Mouse (Mus musculus): ENCODE measurements around the gene Pcbp4.

DNA sequence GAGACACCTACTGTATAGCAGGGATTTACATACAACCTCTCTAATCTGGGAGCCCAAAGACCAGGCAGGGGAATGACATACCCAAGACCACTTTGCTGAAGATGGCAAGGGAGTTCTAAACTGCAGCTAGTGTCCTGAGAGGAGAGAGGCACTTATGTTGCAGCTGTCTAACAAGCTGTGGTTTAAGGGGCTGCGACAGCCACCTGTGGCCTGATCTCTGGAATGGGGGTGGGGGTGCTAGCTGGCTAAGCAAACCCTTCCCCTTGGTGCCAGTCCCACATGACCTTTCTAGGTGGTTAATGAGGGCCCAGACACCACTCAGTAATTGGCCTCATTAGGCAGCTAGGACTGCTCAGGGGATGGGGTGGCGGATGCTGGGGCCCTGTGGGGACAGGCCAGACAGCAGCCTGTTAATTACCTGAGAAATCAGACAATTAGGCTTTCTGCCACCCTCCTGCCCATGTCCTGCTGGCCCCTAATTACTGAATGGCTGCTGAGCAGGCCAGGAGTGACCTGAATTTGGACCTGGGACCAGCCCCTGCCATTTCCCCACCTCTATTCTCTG is 42.9 kb upstream of the Pcbp4 start:
- TF ChIP-seq GATA1 (IDR thresholded peaks at IDR 0.05; ENCODE audit: borderline replicate concordance, low read length) = no peak
- no peak for TF ChIP-seq FLI1 (IDR thresholded peaks at IDR 0.05; ENCODE audit: low read length)

Measured in megakaryocyte, embryonic 14.5 days (primary cell).